Mouse (Mus musculus): ENCODE results near the gene Mrps21. TPM values are rescaled to one million over a fixed set of nuclear protein-coding genes. Genes with fewer than 3 reads are reported as not detected.

The Mrps21 gene
- 50.7 TPM for polyA plus RNA-seq (2014; fragmentation: Illumina TruSeq; extraction: RNeasy Lipid Tissue Mini Kit (QIAGEN cat#74804); ENCODE audit: low read depth, low replicate concordance)

DNA sequence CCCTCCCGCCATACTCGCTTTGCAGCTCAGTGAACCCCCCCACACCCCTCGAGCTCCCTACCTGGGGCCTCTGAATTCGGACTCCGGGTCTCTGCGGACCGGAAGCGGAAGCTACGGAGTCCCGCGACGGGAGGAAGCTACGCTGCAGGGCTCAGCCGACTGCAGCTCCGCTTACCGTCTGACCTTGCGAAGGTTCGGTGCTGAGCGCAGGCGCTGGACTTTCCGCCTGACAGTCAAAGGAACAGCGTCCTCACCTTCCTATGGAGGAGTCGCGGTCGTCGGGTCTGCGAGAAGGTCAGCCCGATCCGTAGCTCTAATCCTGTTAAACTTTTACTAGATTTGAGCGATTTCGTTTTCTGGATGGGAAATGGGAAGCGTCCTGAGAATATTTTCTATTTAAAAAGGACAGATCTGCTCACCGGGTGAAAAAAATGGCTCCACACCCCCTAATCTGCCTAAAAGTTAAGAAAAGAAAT lies at the start of gene Mrps21:
TSS of gene Mrps21 (minus strand) at position 128 of the 476 bp plus-strand sequence.

GRCm38 (mm10) chr3:95904568-95904967 lies 33.2 kb upstream of the Mrps21 start, which contains the start of gene Car14:
Car14 (minus strand) TSS chr3:95904691.

DNA sequence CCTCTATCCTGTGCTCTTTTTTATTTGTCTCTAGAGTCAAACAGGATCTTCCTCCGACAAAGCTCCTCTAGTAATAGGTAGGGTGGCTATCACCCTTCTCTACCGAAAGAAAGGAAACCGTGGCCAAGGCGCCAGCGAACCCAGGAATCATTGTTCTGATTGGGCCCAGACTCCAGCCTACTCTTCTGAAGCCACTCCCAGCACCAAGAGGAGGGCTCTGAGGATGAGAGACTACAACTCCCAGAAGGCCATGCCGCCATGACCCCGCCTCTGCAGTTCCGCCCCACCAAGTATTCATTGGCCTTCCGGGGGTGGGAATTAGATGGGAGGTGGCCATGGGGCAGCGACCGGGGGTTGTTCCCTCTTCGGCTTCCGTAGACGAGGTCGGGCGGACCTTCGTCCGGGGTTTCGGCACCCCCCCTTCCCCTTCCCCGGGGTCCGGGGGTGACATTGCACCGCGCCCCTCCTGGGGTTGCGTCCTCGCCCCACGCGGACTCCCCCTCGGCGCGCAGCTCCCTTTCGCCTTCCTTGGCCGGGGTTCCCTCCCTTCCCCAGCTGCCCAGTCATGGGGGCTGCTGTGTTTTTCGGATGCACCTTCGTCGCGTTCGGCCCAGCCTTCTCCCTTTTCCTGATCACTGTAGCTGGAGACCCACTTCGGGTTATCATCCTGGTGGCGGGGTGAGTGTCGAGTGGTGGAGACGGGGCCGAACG lies 22.4 kb upstream of the Mrps21 start, which contains the start of gene Aph1a:
TSS of gene Aph1a (plus strand) at position 364 of the 711 bp plus-strand sequence.

DNA sequence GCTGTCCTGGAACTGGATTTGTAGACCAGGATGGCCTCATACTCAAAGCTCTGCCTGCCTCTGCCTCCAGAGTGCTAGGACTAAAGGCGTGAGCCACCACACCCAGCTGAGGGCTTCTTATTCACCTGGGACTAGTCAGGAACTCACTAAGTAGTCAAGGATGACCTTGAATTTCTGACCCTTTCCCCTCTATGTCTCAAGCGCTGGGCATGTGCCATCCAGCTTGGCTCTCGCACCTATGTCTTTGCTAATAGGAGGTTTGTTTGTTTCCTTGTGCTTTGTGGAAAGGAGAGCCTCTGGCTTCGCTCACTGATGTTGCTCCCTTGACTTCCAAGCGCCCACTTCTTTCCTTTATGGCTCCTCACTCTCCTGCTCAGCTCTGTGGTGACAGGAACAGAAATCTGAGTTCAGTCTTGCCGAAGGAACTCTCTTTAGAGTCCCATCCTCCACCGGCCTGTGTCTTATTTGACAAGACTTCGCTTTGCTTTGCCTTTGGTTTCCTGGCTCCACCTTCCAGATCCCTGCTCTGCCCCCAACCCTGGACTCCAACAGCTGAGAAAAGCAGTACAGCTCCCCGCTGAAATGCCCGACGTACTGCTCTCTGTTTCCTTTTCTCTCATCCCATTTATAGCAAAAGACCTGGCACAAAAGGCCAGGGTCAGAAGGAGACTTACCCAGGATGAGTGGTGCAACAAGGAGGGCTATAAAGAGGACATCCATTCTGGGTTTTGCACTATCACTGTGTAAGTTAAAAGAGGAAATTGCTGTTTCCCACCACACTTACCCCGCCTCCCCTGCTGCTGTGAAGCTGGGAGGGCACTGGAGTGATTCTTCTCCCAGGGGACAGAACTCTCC lies 20.1 kb upstream of the Mrps21 start, which contains the start of gene BC028528:
TSS of gene BC028528 (minus strand) at position 795 of the 855 bp plus-strand sequence.

GRCm38 (mm10) chr3:95881979-95882815 lies 10.9 kb upstream of the Mrps21 start, which contains the start of gene Ciart:
Ciart (minus strand) TSS chr3:95882251.

DNA sequence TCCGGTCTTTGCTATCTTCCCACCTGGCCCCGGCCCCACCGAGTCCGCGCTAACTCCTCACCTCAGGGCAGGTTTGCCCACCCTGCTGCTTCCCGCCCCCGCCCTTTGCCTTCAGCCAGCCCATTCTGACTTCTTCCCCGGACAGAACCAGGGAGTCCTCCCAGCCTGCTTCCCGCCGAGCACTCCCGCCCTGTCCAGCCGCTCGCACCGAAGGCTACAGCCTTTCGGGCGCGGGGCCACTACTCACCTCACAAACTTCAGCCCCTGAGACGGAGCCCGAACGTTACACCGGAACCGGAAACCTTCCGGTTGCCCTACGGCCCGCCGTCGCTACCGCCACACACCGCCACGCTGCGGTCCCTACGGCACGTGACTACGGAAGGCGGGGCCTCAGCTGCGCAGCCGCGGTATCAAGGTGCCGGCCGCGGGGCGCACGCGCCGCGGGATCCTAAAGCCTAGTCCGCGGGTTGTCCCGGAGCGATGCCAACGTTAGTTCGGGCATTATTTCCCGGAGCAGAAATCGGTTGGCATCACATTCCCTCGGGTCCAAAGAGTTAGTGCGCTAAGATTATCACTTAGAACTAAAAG lies 15.7 kb downstream of the Mrps21 start, which contains the start of gene Prpf3:
TSS of gene Prpf3 (minus strand) at position 384 of the 588 bp plus-strand sequence.

DNA sequence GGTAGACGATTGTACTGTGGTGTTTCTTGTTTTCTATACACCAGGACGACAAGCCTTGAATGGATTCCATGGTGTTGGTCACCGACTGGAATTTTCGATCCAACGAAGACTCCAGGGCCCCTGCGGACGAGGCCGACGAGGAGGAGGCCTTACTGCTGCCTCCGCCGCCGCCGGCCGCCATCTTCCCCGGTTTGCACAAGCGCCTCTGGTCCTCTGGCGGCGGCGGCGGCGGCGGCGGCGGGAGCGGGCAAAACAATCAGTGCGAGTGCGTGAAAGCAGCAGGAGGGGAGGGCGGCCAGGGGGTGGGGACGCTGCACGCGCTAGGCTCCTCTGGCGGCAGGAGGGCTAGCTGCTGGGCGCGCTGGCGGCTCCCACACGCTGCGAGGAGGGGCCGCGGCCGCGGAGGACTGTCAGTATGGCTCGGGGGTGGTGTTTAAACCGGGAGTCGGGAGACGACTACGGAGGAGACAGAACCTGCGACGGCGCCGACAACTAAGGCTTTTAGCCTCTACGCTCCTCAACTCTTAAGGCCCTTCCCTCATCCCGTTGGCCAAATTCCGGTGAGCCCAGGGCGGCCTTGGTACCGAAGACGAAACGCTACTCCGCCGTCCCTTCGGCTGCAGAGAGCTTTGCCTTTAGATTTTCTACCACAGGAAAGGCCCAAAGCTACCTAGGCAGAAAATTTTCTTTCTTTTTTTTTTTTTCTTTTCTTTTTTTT lies 52.6 kb downstream of the Mrps21 start, which contains the start of gene Rprd2:
TSS of gene Rprd2 (minus strand) at position 293 of the 718 bp plus-strand sequence.

Other genes starting within 250 kb of the Mrps21 start
- gene Ensa, start 246.5 kb downstream of the Mrps21 start, polyA plus RNA-seq (2014; fragmentation: Illumina TruSeq; extraction: RNeasy Lipid Tissue Mini Kit (QIAGEN cat#74804); ENCODE audit: low read depth, low replicate concordance) = 43.8 TPM
- gene Mcl1, start 212.7 kb downstream of the Mrps21 start, polyA plus RNA-seq (2014; fragmentation: Illumina TruSeq; extraction: RNeasy Lipid Tissue Mini Kit (QIAGEN cat#74804); ENCODE audit: low read depth, low replicate concordance) = 200 TPM
- 0.28 TPM for gene Adamtsl4, start 183.6 kb downstream of the Mrps21 start, polyA plus RNA-seq (2014; fragmentation: Illumina TruSeq; extraction: RNeasy Lipid Tissue Mini Kit (QIAGEN cat#74804); ENCODE audit: low read depth, low replicate concordance)
- gene Ecm1, start 131.9 kb downstream of the Mrps21 start, polyA plus RNA-seq (2014; fragmentation: Illumina TruSeq; extraction: RNeasy Lipid Tissue Mini Kit (QIAGEN cat#74804); ENCODE audit: low read depth, low replicate concordance) = 7.1 TPM
- gene Tars2, start 111.3 kb downstream of the Mrps21 start, polyA plus RNA-seq (2014; fragmentation: Illumina TruSeq; extraction: RNeasy Lipid Tissue Mini Kit (QIAGEN cat#74804); ENCODE audit: low read depth, low replicate concordance) = 13.5 TPM
- gene Rprd2, start 52.7 kb downstream of the Mrps21 start, polyA plus RNA-seq (2014; fragmentation: Illumina TruSeq; extraction: RNeasy Lipid Tissue Mini Kit (QIAGEN cat#74804); ENCODE audit: low read depth, low replicate concordance) = 27.9 TPM
- gene Prpf3, start 15.6 kb downstream of the Mrps21 start, polyA plus RNA-seq (2014; fragmentation: Illumina TruSeq; extraction: RNeasy Lipid Tissue Mini Kit (QIAGEN cat#74804); ENCODE audit: low read depth, low replicate concordance) = 30.5 TPM
- gene Ciart, start 10.7 kb upstream of the Mrps21 start, polyA plus RNA-seq (2014; fragmentation: Illumina TruSeq; extraction: RNeasy Lipid Tissue Mini Kit (QIAGEN cat#74804); ENCODE audit: low read depth, low replicate concordance) = not detected
- gene BC028528, start 20.5 kb upstream of the Mrps21 start, polyA plus RNA-seq (2014; fragmentation: Illumina TruSeq; extraction: RNeasy Lipid Tissue Mini Kit (QIAGEN cat#74804); ENCODE audit: low read depth, low replicate concordance) = 14.9 TPM
- gene Aph1a, start 22.4 kb upstream of the Mrps21 start, polyA plus RNA-seq (2014; fragmentation: Illumina TruSeq; extraction: RNeasy Lipid Tissue Mini Kit (QIAGEN cat#74804); ENCODE audit: low read depth, low replicate concordance) = 31.4 TPM
- gene Car14, start 33.2 kb upstream of the Mrps21 start, polyA plus RNA-seq (2014; fragmentation: Illumina TruSeq; extraction: RNeasy Lipid Tissue Mini Kit (QIAGEN cat#74804); ENCODE audit: low read depth, low replicate concordance) = 113 TPM
- 152 TPM for gene Anp32e, start 57.7 kb upstream of the Mrps21 start, polyA plus RNA-seq (2014; fragmentation: Illumina TruSeq; extraction: RNeasy Lipid Tissue Mini Kit (QIAGEN cat#74804); ENCODE audit: low read depth, low replicate concordance)
- 3.1 TPM for gene Plekho1, start 124.5 kb upstream of the Mrps21 start, polyA plus RNA-seq (2014; fragmentation: Illumina TruSeq; extraction: RNeasy Lipid Tissue Mini Kit (QIAGEN cat#74804); ENCODE audit: low read depth, low replicate concordance)
- gene Vps45, start 186.9 kb upstream of the Mrps21 start, polyA plus RNA-seq (2014; fragmentation: Illumina TruSeq; extraction: RNeasy Lipid Tissue Mini Kit (QIAGEN cat#74804); ENCODE audit: low read depth, low replicate concordance) = 54.3 TPM
- gene Otud7b, start 233.0 kb upstream of the Mrps21 start, polyA plus RNA-seq (2014; fragmentation: Illumina TruSeq; extraction: RNeasy Lipid Tissue Mini Kit (QIAGEN cat#74804); ENCODE audit: low read depth, low replicate concordance) = 22.0 TPM

All from kidney, adult 10 weeks (tissue).